Mouse (Mus musculus) ovary, postnatal 14 days (tissue): ENCODE measurements around the gene Pls3.
"Not testable (repeated sequence)": the region's sequence is repeated elsewhere in the genome, so short reads cannot be mapped to it uniquely, and the experiment has no call there.

Experiments
- DNase-seq: peaks from one replicate; pipeline ENCODE4 v3.0.0; 2022; ENCODE audit warnings: low spot score

The Pls3 gene

GRCm38 (mm10) chrX:75764794-75765328, 110.1 kb downstream of the Pls3 start:
- DNase-seq: no peak

GRCm38 (mm10) chrX:75764135-75764793, 110.7 kb downstream of the Pls3 start:
- DNase-seq: peak; percentile 23

- not testable (repeated sequence) for DNase-seq
Measured at GRCm38 (mm10) chrX:75759461-75759860, 115.5 kb downstream of the Pls3 start.

- DNase-seq: peak; percentile 77
Measured at GRCm38 (mm10) chrX:75759036-75759435, 115.9 kb downstream of the Pls3 start.

- DNase-seq: peak; percentile 74
Measured at GRCm38 (mm10) chrX:75757966-75758365, 117.0 kb downstream of the Pls3 start.

GRCm38 (mm10) chrX:75754531-75754930, 120.5 kb downstream of the Pls3 start:
- not testable (repeated sequence) for DNase-seq

GRCm38 (mm10) chrX:75750126-75750725, 124.8 kb downstream of the Pls3 start:
- DNase-seq: peak; percentile 34

GRCm38 (mm10) chrX:75749312-75749711, 125.7 kb downstream of the Pls3 start:
- DNase-seq: peak; percentile 57

GRCm38 (mm10) chrX:75744466-75744865, 130.5 kb downstream of the Pls3 start:
- peak; percentile 72 for DNase-seq

GRCm38 (mm10) chrX:75739464-75739863, 135.5 kb downstream of the Pls3 start:
- not testable (repeated sequence) for DNase-seq
